Mouse (Mus musculus): ENCODE data around the gene Fnbp4. TPM values are rescaled to one million over a fixed set of nuclear protein-coding genes. Genes with fewer than 3 reads are reported as not detected.
"Not testable (repeated sequence)": the region's sequence is repeated elsewhere in the genome, so short reads cannot be mapped to it uniquely, and the experiment has no call there.

Gene Fnbp4
- polyA plus RNA-seq, 1 experiment from 2014 or later = 26.9 TPM

GRCm38 (mm10) chr2:90815266-90815665 lies 70.1 kb downstream of the Fnbp4 start:
- Histone ChIP-seq H3K36me3 (ENCODE audit: control insufficient read depth, insufficient read depth) (no peaks in the 10 kb centered on the region), H3K4me1 (ENCODE audit: control insufficient read depth, low read depth, low read length) (no peaks in the 10 kb centered on the region), H3K4me3 (ENCODE audit: low read depth, low read length) (no peak overlapping the region), H3K4me2 (ENCODE audit: low read depth, low read length) (no peak overlapping the region), H3K9me3 (replicated peaks; ENCODE audit: control insufficient read depth, low read length) (no peaks in the 10 kb centered on the region), H3K27me3 (ENCODE audit: control insufficient read depth, insufficient read depth, low read depth, low read length) (no peaks in the 10 kb centered on the region), H3K27ac (ENCODE audit: low read length) (no peak overlapping the region), H3K9ac (ENCODE audit: low read depth, low read length) (no peak overlapping the region)
- no peak for ATAC-seq (ENCODE audit: low read depth)
- 60% methylated on average over 2 of the region's 2 CpGs for WGBS (ENCODE audit: insufficient replicate concordance)

- Histone ChIP-seq H3K4me1 (ENCODE audit: control insufficient read depth, low read depth, low read length) (no peaks in the 10 kb centered on the region), H3K4me2 (ENCODE audit: low read depth, low read length) (no peak overlapping the region), H3K36me3 (ENCODE audit: control insufficient read depth, insufficient read depth) (no peaks in the 10 kb centered on the region), H3K9me3 (replicated peaks; ENCODE audit: control insufficient read depth, low read length) (no peaks in the 10 kb centered on the region), H3K27me3 (ENCODE audit: control insufficient read depth, insufficient read depth, low read depth, low read length) (no peaks in the 10 kb centered on the region), H3K4me3 (ENCODE audit: low read depth, low read length) (no peak overlapping the region), H3K27ac (ENCODE audit: low read length) (no peak overlapping the region), H3K9ac (ENCODE audit: low read depth, low read length) (no peak overlapping the region)
- ATAC-seq (ENCODE audit: low read depth) = no peak
- 60% methylated on average over 4 of the region's 4 CpGs for WGBS (ENCODE audit: insufficient replicate concordance)
Observed at GRCm38 (mm10) chr2:90816144-90816543, 71.0 kb downstream of the Fnbp4 start.

GRCm38 (mm10) chr2:90818710-90819109 lies 73.5 kb downstream of the Fnbp4 start:
- H3K4me2 ChIP-seq (ENCODE audit: low read depth, low read length) = no peak overlapping the region
- no peak overlapping the region for H3K4me3 ChIP-seq (ENCODE audit: low read depth, low read length)
- no peak overlapping the region for H3K9ac ChIP-seq (ENCODE audit: low read depth, low read length)
- no peaks in the 10 kb centered on the region for H3K27me3 ChIP-seq (ENCODE audit: control insufficient read depth, insufficient read depth, low read depth, low read length)
- WGBS (ENCODE audit: insufficient replicate concordance) = 85% methylated on average over 3 of the region's 3 CpGs
- H3K9me3 ChIP-seq (replicated peaks; ENCODE audit: control insufficient read depth, low read length) = no peaks in the 10 kb centered on the region
- ATAC-seq (ENCODE audit: low read depth) = no peak
- H3K4me1 ChIP-seq (ENCODE audit: control insufficient read depth, low read depth, low read length) = no peaks in the 10 kb centered on the region
- no peak overlapping the region for H3K27ac ChIP-seq (ENCODE audit: low read length)
- H3K36me3 ChIP-seq (ENCODE audit: control insufficient read depth, insufficient read depth) = no peaks in the 10 kb centered on the region

GRCm38 (mm10) chr2:90820894-90821293 lies 75.7 kb downstream of the Fnbp4 start:
- 62% methylated on average over 3 of the region's 3 CpGs for whole genome bisulfite sequencing (ENCODE audit: insufficient replicate concordance)

GRCm38 (mm10) chr2:90822978-90823377 lies 77.8 kb downstream of the Fnbp4 start:
- ATAC-seq (ENCODE audit: low read depth) = no peak
- Histone ChIP-seq H3K9me3 (replicated peaks; ENCODE audit: control insufficient read depth, low read length) (no peaks in the 10 kb centered on the region), H3K4me3 (ENCODE audit: low read depth, low read length) (no peak overlapping the region), H3K4me2 (ENCODE audit: low read depth, low read length) (no peak overlapping the region), H3K27me3 (ENCODE audit: control insufficient read depth, insufficient read depth, low read depth, low read length) (no peaks in the 10 kb centered on the region), H3K36me3 (ENCODE audit: control insufficient read depth, insufficient read depth) (no peaks in the 10 kb centered on the region), H3K9ac (ENCODE audit: low read depth, low read length) (no peak overlapping the region), H3K27ac (ENCODE audit: low read length) (no peak overlapping the region), H3K4me1 (ENCODE audit: control insufficient read depth, low read depth, low read length) (no peaks in the 10 kb centered on the region)
- 68% methylated on average over 2 of the region's 2 CpGs for WGBS (ENCODE audit: insufficient replicate concordance)

More at GRCm38 (mm10) chr2:90820894-90821293, 75.7 kb downstream of the Fnbp4 start:
- ATAC-seq (ENCODE audit: low read depth) = no peak
- H3K36me3 ChIP-seq (ENCODE audit: control insufficient read depth, insufficient read depth) = no peaks in the 10 kb centered on the region
- no peak overlapping the region for H3K27ac ChIP-seq (ENCODE audit: low read length)
- no peak overlapping the region for H3K4me2 ChIP-seq (ENCODE audit: low read depth, low read length)
- no peaks in the 10 kb centered on the region for H3K27me3 ChIP-seq (ENCODE audit: control insufficient read depth, insufficient read depth, low read depth, low read length)
- no peak overlapping the region for H3K4me3 ChIP-seq (ENCODE audit: low read depth, low read length)
- no peaks in the 10 kb centered on the region for H3K4me1 ChIP-seq (ENCODE audit: control insufficient read depth, low read depth, low read length)
- no peak overlapping the region for H3K9ac ChIP-seq (ENCODE audit: low read depth, low read length)
- no peaks in the 10 kb centered on the region for H3K9me3 ChIP-seq (replicated peaks; ENCODE audit: control insufficient read depth, low read length)

GRCm38 (mm10) chr2:90823781-90824180 lies 78.6 kb downstream of the Fnbp4 start:
- Histone ChIP-seq H3K4me1 (ENCODE audit: control insufficient read depth, low read depth, low read length) (no peaks in the 10 kb centered on the region), H3K36me3 (ENCODE audit: control insufficient read depth, insufficient read depth) (no peaks in the 10 kb centered on the region), H3K9me3 (replicated peaks; ENCODE audit: control insufficient read depth, low read length) (no peaks in the 10 kb centered on the region), H3K27ac (ENCODE audit: low read length) (no peak overlapping the region), H3K27me3 (ENCODE audit: control insufficient read depth, insufficient read depth, low read depth, low read length) (no peaks in the 10 kb centered on the region), H3K4me2 (ENCODE audit: low read depth, low read length) (no peak overlapping the region), H3K4me3 (ENCODE audit: low read depth, low read length) (no peak overlapping the region), H3K9ac (ENCODE audit: low read depth, low read length) (no peak overlapping the region)
- WGBS (ENCODE audit: insufficient replicate concordance) = 72% methylated on average over 6 of the region's 6 CpGs
- ATAC-seq (ENCODE audit: low read depth) = no peak

- WGBS (ENCODE audit: insufficient replicate concordance) = 60% methylated on average over 10 of the region's 10 CpGs
- not testable (repeated sequence) for H3K27me3 ChIP-seq (ENCODE audit: control insufficient read depth, insufficient read depth, low read depth, low read length); H3K4me3 ChIP-seq (ENCODE audit: low read depth, low read length); H3K4me2 ChIP-seq (ENCODE audit: low read depth, low read length); H3K9ac ChIP-seq (ENCODE audit: low read depth, low read length); H3K4me1 ChIP-seq (ENCODE audit: control insufficient read depth, low read depth, low read length); H3K27ac ChIP-seq (ENCODE audit: low read length); ATAC-seq (ENCODE audit: low read depth); H3K9me3 ChIP-seq (replicated peaks; ENCODE audit: control insufficient read depth, low read length); H3K36me3 ChIP-seq (ENCODE audit: control insufficient read depth, insufficient read depth)
Observed at GRCm38 (mm10) chr2:90824528-90824927, 79.4 kb downstream of the Fnbp4 start.

GRCm38 (mm10) chr2:90825515-90826172 lies 80.5 kb downstream of the Fnbp4 start:
- no peak overlapping the region for H3K4me3 ChIP-seq (ENCODE audit: low read depth, low read length)
- no peak for ATAC-seq (ENCODE audit: low read depth)
- no peak overlapping the region for H3K4me2 ChIP-seq (ENCODE audit: low read depth, low read length)
- no peaks in the 10 kb centered on the region for H3K27me3 ChIP-seq (ENCODE audit: control insufficient read depth, insufficient read depth, low read depth, low read length)
- no peak overlapping the region for H3K9ac ChIP-seq (ENCODE audit: low read depth, low read length)
- no peaks in the 10 kb centered on the region for H3K36me3 ChIP-seq (ENCODE audit: control insufficient read depth, insufficient read depth)
- no peaks in the 10 kb centered on the region for H3K9me3 ChIP-seq (replicated peaks; ENCODE audit: control insufficient read depth, low read length)
- no peaks in the 10 kb centered on the region for H3K4me1 ChIP-seq (ENCODE audit: control insufficient read depth, low read depth, low read length)
- H3K27ac ChIP-seq (ENCODE audit: low read length) = no peak overlapping the region
- WGBS (ENCODE audit: insufficient replicate concordance) = 62% methylated on average over 11 of the region's 11 CpGs

GRCm38 (mm10) chr2:90828739-90829138 lies 83.6 kb downstream of the Fnbp4 start:
- ATAC-seq (ENCODE audit: low read depth) = no peak
- Histone ChIP-seq H3K4me3 (ENCODE audit: low read depth, low read length) (no peak overlapping the region), H3K4me2 (ENCODE audit: low read depth, low read length) (no peak overlapping the region), H3K27me3 (ENCODE audit: control insufficient read depth, insufficient read depth, low read depth, low read length) (no peaks in the 10 kb centered on the region), H3K36me3 (ENCODE audit: control insufficient read depth, insufficient read depth) (no peaks in the 10 kb centered on the region), H3K27ac (ENCODE audit: low read length) (no peak overlapping the region), H3K9ac (ENCODE audit: low read depth, low read length) (no peak overlapping the region), H3K4me1 (ENCODE audit: control insufficient read depth, low read depth, low read length) (no peaks in the 10 kb centered on the region), H3K9me3 (replicated peaks; ENCODE audit: control insufficient read depth, low read length) (no peaks in the 10 kb centered on the region)
- WGBS (ENCODE audit: insufficient replicate concordance) = 41% methylated on average over 7 of the region's 7 CpGs
